Mouse (Mus musculus) lung, embryonic 14.5 days (tissue): ENCODE data around the gene Aoc2. TPM values are rescaled to one million over a fixed set of nuclear protein-coding genes. Genes with fewer than 3 reads are reported as not detected.
"Not testable (repeated sequence)": the region's sequence is repeated elsewhere in the genome, so short reads cannot be mapped to it uniquely, and the experiment has no call there.

Experiments used
- ATAC-seq: fragments of 200-750 bp; cut with Nextera tagmentation; 2 replicates; pipeline ENCODE4 v1.8.0; 2017; ENCODE audit warnings: mild to moderate bottlenecking, moderate TSS enrichment, moderate library complexity; ENCODE audit not compliant: insufficient read depth
- DNase-seq: peaks from one replicate; pipeline ENCODE4 v3.0.0-alpha.2; 2015
- H3K27ac ChIP-seq: fragments of 300-500 bp; sonication (generic); 2 replicates; pipeline ENCODE4 v1.5.1; 2014; ENCODE audit warnings: low read depth, mild to moderate bottlenecking, moderate library complexity
- H3K27me3 ChIP-seq: fragments of 300-500 bp; sonication (generic); 2 replicates; pipeline ENCODE4 v1.6.1; 2014; ENCODE audit warnings: low read length, control low read depth; ENCODE audit not compliant: insufficient read depth
- H3K36me3 ChIP-seq: fragments of 300-500 bp; sonication (generic); 2 replicates; pipeline ENCODE4 v1.6.1; 2014; ENCODE audit warnings: control low read depth; ENCODE audit not compliant: insufficient read depth
- H3K4me1 ChIP-seq: fragments of 300-500 bp; sonication (generic); 2 replicates; pipeline ENCODE4 v1.6.1; 2014; ENCODE audit warnings: antibody characterized with exemption, control low read depth; ENCODE audit not compliant: insufficient read depth
- H3K4me2 ChIP-seq: fragments of 300-500 bp; sonication (generic); 2 replicates; pipeline ENCODE4 v1.6.1; 2014; ENCODE audit warnings: mild to moderate bottlenecking
- H3K4me3 ChIP-seq: fragments of 300-500 bp; sonication (generic); 2 replicates; pipeline ENCODE4 v1.5.1; 2014; ENCODE audit warnings: low read depth, low read length
- H3K9ac ChIP-seq: fragments of 300-500 bp; sonication (generic); 2 replicates; pipeline ENCODE4 v1.6.1; 2014
- H3K9me3 ChIP-seq: fragments of 300-500 bp; sonication (generic); 2 replicates; pipeline ENCODE4 v1.6.1; 2016; ENCODE audit warnings: low read depth, low read length, control low read depth
- CTCF ChIP-seq: IDR thresholded peaks from 2 replicates; pipeline ENCODE4 v1.5.1; 2016; ENCODE audit warnings: antibody characterized with exemption, low read depth
- WGBS: fragments of 180-500 bp; shearing (Covaris S2); extraction: QIAGEN DNeasy Blood & Tissue Kit; methylation state at CpG from one replicate; pipeline ENCODE4 v1.1.7; 2014; 5-methylcytosine and 5-hydroxymethylcytosine counted together
- microRNA-seq: library from miRNA; unstranded; fragments of <30 nt; microRNA quantifications from one replicate; pipeline ENCODE4, GENCODE M21; 2016; ENCODE audit warnings: borderline number of aligned reads
- polyA plus RNA-seq: library from polyadenylated mRNA; unstranded; fragments of >200 nt; fragmentation: Nextera tagmentation; extraction: Ambion mirVana; gene quantifications from 2 replicates; pipeline ENCODE4 v1.2.1, GENCODE M21; 2014

Aoc2 gene
- polyA plus RNA-seq, 1 experiment from 2014 or later: 1.5 TPM

GRCm38 (mm10) chr11:101374421-101374938 is 49.6 kb downstream of the Aoc2 start:
- WGBS: 55% methylated on average over 7 of the region's 7 CpGs
- no peak overlapping the region for H3K27ac ChIP-seq
- H3K4me3 ChIP-seq: no peak overlapping the region
- no peaks in the 10 kb centered on the region for H3K4me1 ChIP-seq
- no peaks in the 10 kb centered on the region for H3K9me3 ChIP-seq
- ATAC-seq: no peak
- H3K9ac ChIP-seq: no peak overlapping the region
- H3K4me2 ChIP-seq: no peak overlapping the region
- no peak for TF ChIP-seq CTCF
- DNase-seq: no peak
- no peaks in the 10 kb centered on the region for H3K27me3 ChIP-seq
- H3K36me3 ChIP-seq: no peaks in the 10 kb centered on the region

- H3K4me3 ChIP-seq, H3K27ac ChIP-seq, H3K27me3 ChIP-seq, H3K9me3 ChIP-seq, DNase-seq, H3K36me3 ChIP-seq, H3K4me1 ChIP-seq, H3K9ac ChIP-seq, H3K4me2 ChIP-seq, ATAC-seq: not testable (repeated sequence)
- WGBS: 86% methylated on average over 8 of the region's 8 CpGs
Measured at GRCm38 (mm10) chr11:101378196-101378595, 53.3 kb downstream of the Aoc2 start.

- Histone ChIP-seq H3K27me3 (no peaks in the 10 kb centered on the region), H3K27ac (no peak overlapping the region), H3K4me2 (no peak overlapping the region), H3K9me3 (no peaks in the 10 kb centered on the region), H3K36me3 (no peaks in the 10 kb centered on the region), H3K4me3 (no peak overlapping the region), H3K4me1 (no peaks in the 10 kb centered on the region), H3K9ac (no peak overlapping the region)
- TF ChIP-seq CTCF: no peak
- no peak for ATAC-seq
- no peak for DNase-seq
- WGBS: 74% methylated on average over 6 of the region's 6 CpGs
Measured at GRCm38 (mm10) chr11:101378926-101379325, 54.1 kb downstream of the Aoc2 start.

Small RNAs within 50 kb of the gene (microRNA-seq; reads per million reads assigned to microRNA genes)
- not detected for gene Gm25593

Other genes starting within 250 kb of the Aoc2 start
- not detected in 2 replicates for gene Hsd17b1, start 246.7 kb upstream of the Aoc2 start, polyA plus RNA-seq
- gene Coasy, start 242.5 kb upstream of the Aoc2 start, polyA plus RNA-seq: 37.9 and 38.0 TPM in 2 replicates
- gene Mlx, start 237.8 kb upstream of the Aoc2 start, polyA plus RNA-seq: 39.1 and 40.5 TPM in 2 replicates
- 39.9 and 44.1 TPM in 2 replicates for gene Psmc3ip, start 229.6 kb upstream of the Aoc2 start, polyA plus RNA-seq
- gene Retreg3, start 205.2 kb upstream of the Aoc2 start, polyA plus RNA-seq: 9.3 and 9.4 TPM in 2 replicates
- gene Tubg1, start 205.1 kb upstream of the Aoc2 start, polyA plus RNA-seq: 89.8 and 96.0 TPM in 2 replicates
- 2.7 and 4.1 TPM in 2 replicates for gene Tubg2, start 169.2 kb upstream of the Aoc2 start, polyA plus RNA-seq
- gene Cntnap1, start 154.5 kb upstream of the Aoc2 start, polyA plus RNA-seq: 0.84 and 1.0 TPM in 2 replicates
- 15.9 and 18.0 TPM in 2 replicates for gene Plekhh3, start 153.7 kb upstream of the Aoc2 start, polyA plus RNA-seq
- gene Ccr10, start 149.6 kb upstream of the Aoc2 start, polyA plus RNA-seq: 0.11 TPM in 1 of 2 replicates, not detected in the other
- gene Ezh1, start 98.6 kb upstream of the Aoc2 start, polyA plus RNA-seq: 17.4 and 18.9 TPM in 2 replicates
- 271 and 276 TPM in 2 replicates for gene Ramp2, start 79.0 kb upstream of the Aoc2 start, polyA plus RNA-seq
- 132 and 139 TPM in 2 replicates for gene Vps25, start 71.4 kb upstream of the Aoc2 start, polyA plus RNA-seq
- gene Wnk4, start 64.5 kb upstream of the Aoc2 start, polyA plus RNA-seq: 5.3 and 5.8 TPM in 2 replicates
- gene Cntd1, start 46.1 kb upstream of the Aoc2 start, polyA plus RNA-seq: 1.0 and 1.9 TPM in 2 replicates
- 190 and 197 TPM in 2 replicates for gene Coa3, start 45.9 kb upstream of the Aoc2 start, polyA plus RNA-seq
- 149 and 154 TPM in 2 replicates for gene Becn1, start 22.8 kb upstream of the Aoc2 start, polyA plus RNA-seq
- gene Psme3, start 8.8 kb upstream of the Aoc2 start, polyA plus RNA-seq: 118 and 123 TPM in 2 replicates
- 0.62 and 0.83 TPM in 2 replicates for gene Aoc3, start 5.5 kb downstream of the Aoc2 start, polyA plus RNA-seq
- gene G6pc, start 42.5 kb downstream of the Aoc2 start, polyA plus RNA-seq: not detected in 2 replicates
- gene Aarsd1, start 92.6 kb downstream of the Aoc2 start, polyA plus RNA-seq: 85.4 and 93.3 TPM in 2 replicates
- gene Gm27029, start 99.7 kb downstream of the Aoc2 start, polyA plus RNA-seq: 11.0 and 12.2 TPM in 2 replicates
- 16.6 and 17.4 TPM in 2 replicates for gene Rundc1, start 100.0 kb downstream of the Aoc2 start, polyA plus RNA-seq
- gene Ptges3l, start 100.3 kb downstream of the Aoc2 start, polyA plus RNA-seq: 9.3 and 11.5 TPM in 2 replicates
- gene Rpl27, start 117.2 kb downstream of the Aoc2 start, polyA plus RNA-seq: 421 and 428 TPM in 2 replicates
- 11.4 and 12.1 TPM in 2 replicates for gene Ifi35, start 123.3 kb downstream of the Aoc2 start, polyA plus RNA-seq
- gene Rnd2, start 139.9 kb downstream of the Aoc2 start, polyA plus RNA-seq: 4.7 and 5.6 TPM in 2 replicates
- gene Vat1, start 141.2 kb downstream of the Aoc2 start, polyA plus RNA-seq: 36.3 and 38.2 TPM in 2 replicates
- 20.9 and 21.0 TPM in 2 replicates for gene Brca1, start 226.9 kb downstream of the Aoc2 start, polyA plus RNA-seq
- gene Nbr1, start 227.1 kb downstream of the Aoc2 start, polyA plus RNA-seq: 59.2 and 62.4 TPM in 2 replicates